Mouse (Mus musculus) embryonic facial prominence, embryonic 12.5 days (tissue): ENCODE measurements at regions not wholly inside any gene's neighbourhood (a gene's known extent, or its start where the extent isn't known, plus 50 kb on each side); places are given as distances from the start of the nearest gene placed in this dataset.
"Not testable (repeated sequence)": the region's sequence is repeated elsewhere in the genome, so short reads cannot be mapped to it uniquely, and the experiment has no call there.

Source experiments
- ATAC-seq: fragments of 200-750 bp; cut with Nextera tagmentation; 2 replicates; pipeline ENCODE4 v1.8.0; 2017; ENCODE audit not compliant: insufficient number of reproducible peaks, insufficient read depth, low FRiP score, low TSS enrichment
- H3K27ac ChIP-seq: fragments of 300-500 bp; sonication (generic); 2 replicates; pipeline ENCODE4 v1.5.1; 2016; ENCODE audit warnings: mild to moderate bottlenecking
- H3K27me3 ChIP-seq: fragments of 300-500 bp; sonication (generic); 2 replicates; pipeline ENCODE4 v1.6.1; 2016; ENCODE audit warnings: mild to moderate bottlenecking, moderate library complexity
- H3K36me3 ChIP-seq: fragments of 300-500 bp; sonication (generic); 2 replicates; pipeline ENCODE4 v1.6.1; 2016; ENCODE audit warnings: mild to moderate bottlenecking
- H3K4me1 ChIP-seq: fragments of 300-500 bp; sonication (generic); 2 replicates; pipeline ENCODE4 v1.6.1; 2016
- H3K4me2 ChIP-seq: fragments of 300-500 bp; sonication (generic); replicated peaks from 2 replicates; pipeline ENCODE4 v1.6.1; 2016; ENCODE audit warnings: mild to moderate bottlenecking, moderate library complexity
- H3K4me3 ChIP-seq: fragments of 300-500 bp; sonication (generic); 2 replicates; pipeline ENCODE4 v1.5.1; 2016; ENCODE audit warnings: mild to moderate bottlenecking
- H3K9ac ChIP-seq: fragments of 300-500 bp; sonication (generic); 2 replicates; pipeline ENCODE4 v1.6.1; 2016; ENCODE audit warnings: mild to moderate bottlenecking, moderate library complexity
- H3K9me3 ChIP-seq: fragments of 300-500 bp; sonication (generic); 2 replicates; pipeline ENCODE4 v1.6.1; 2016; ENCODE audit warnings: mild to moderate bottlenecking, moderate library complexity
- WGBS: fragments of 180-500 bp; shearing (Covaris S2); methylation state at CpG from one replicate; pipeline ENCODE4 v1.1.7; 2016; 5-methylcytosine and 5-hydroxymethylcytosine counted together

DNA sequence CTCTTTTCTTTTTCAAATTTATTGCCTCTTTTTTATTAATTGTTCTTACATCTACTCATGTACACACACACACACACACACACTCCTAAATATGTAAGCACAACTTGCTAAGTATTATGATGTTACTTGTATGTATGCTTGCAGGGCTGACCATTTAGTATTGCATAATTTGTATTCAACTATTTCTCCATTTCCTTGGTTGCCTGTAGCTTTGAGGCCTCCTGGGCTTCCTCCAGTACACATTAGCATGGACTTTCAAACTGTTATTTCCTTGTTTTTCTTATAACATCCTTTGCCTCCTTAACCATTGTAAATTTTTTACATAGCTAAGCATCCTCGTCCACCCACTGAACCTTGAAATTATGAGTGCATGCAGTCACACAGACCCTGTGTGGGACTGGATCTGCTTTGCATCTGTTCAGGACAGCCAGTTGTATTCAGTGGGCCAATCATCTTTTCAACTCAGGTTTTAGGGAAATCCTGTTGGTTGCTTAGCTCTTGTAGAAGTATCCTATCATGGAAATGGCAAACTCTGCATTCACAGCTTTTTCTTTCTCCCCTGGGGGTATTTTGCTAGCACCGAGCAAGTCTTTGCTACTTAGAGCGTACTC is 110.8 kb upstream of the Ahi1 start:
- Histone ChIP-seq H3K4me1 (peaks cover 21% of the 10 kb centered on the region), H3K27me3 (no peaks in the 10 kb centered on the region), H3K27ac (no peak overlapping the region), H3K9ac (no peak overlapping the region), H3K4me3 (no peak overlapping the region), H3K9me3 (no peaks in the 10 kb centered on the region), H3K36me3 (no peaks in the 10 kb centered on the region), H3K4me2 (no peak overlapping the region)
- ATAC-seq: no peak
- 17% methylated on average over 3 of the region's 3 CpGs for WGBS

DNA sequence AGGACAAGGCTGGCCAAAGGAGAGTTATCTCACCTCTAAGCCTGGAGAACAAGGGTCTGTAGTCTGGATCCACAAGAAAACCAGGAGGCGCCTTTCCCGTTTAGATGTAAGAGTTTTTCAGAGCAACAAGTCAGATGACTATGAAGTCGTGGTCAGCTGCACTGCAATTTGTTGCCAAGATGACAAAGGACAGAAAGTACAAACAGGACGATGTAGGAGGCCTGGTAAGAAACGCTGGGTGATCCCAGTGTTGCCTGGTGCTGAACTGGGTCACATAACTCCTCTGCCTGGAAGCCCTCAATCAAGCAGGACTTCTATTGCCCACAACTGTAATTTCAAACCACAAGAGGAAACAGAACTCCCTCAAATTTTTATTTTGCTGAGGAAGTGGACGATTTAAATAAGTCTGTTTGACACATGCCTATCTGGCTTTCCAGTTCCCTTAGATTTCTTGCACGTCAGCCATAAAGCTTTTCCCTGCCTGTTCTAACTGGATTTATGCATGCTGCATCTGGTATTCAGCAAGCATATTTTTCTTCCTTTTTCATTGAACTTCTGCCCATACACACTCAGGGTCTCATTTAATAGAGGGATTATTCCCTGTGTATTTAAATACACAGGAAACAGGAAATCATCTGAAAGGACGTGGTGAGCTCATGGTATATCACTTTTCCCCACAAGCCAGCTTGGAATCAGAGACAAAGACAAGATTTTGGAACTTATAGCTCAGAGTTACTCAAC is 113.5 kb upstream of the Ahi1 start:
- Histone ChIP-seq H3K27me3 (no peaks in the 10 kb centered on the region), H3K4me3 (no peak overlapping the region), H3K9ac (no peak overlapping the region), H3K36me3 (no peaks in the 10 kb centered on the region), H3K4me2 (no peak overlapping the region), H3K9me3 (no peaks in the 10 kb centered on the region), H3K27ac (peak overlapping the region; percentile 66), H3K4me1 (peaks cover 21% of the 10 kb centered on the region)
- 0 out of 2 replicates have a peak, but pooled peaks have one; percentile 47 for ATAC-seq
- 50% methylated on average over 8 of the region's 8 CpGs for whole genome bisulfite sequencing

DNA sequence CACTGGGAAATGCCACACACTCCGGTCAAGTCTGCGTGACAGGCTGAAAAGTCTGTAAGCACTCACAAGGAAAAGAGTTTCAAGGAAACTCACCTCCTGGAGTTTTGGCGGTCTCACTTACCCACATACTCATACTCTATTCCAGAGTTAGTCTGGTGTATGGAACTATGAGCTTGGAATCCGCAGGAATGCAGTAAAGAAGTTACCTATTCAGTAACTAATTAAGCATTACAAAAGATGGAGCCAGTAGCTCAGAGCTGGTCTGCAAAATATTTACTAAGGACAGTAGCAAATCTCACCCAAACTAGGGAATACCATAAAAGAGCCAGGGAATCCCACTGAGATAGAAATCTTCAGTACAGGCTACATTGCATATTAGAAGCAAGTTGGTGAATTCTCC is 111.9 kb upstream of the Pde7b start:
- H3K4me2 ChIP-seq, H3K36me3 ChIP-seq, ATAC-seq, H3K9ac ChIP-seq, H3K9me3 ChIP-seq, H3K4me3 ChIP-seq, H3K27ac ChIP-seq, H3K27me3 ChIP-seq: not testable (repeated sequence)
- H3K4me1 ChIP-seq: peaks cover 15% of the 10 kb centered on the region
- WGBS: 77% methylated on average over 4 of the region's 4 CpGs

DNA sequence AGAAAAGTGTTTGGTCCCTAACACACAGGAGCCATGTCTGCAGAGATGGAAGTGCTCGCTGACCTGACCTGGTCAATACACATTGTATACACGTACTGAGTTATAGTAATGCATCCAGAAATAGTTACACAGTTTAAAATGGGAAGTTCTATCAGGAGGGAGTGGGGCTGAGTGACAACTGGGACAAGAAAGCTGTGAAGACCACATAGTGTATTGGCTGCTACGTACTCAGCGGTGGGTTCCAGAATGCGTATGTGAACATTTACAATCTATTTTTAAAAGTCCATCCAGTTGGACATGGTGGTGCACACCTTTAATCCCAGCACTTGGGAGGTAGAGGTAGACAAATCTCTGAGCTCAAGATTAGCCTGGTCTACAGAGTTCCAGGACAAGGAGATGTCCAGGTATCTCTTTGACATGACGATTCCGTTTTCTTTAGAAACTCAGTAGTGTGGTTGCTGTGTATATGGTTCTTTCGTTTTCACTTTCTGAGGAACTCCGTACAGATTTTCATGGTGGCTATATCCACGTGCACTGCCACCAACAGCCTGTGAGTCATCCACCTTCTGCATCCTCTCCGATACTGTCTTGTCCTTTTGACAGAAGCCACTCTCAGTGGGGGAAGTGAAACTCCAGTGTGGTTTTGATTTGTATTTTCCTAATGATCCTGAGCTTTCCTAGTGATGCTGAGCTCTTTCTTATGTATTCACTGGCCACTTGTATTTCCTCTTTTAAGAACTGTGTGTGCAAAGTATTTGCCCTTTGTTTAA is 110.1 kb upstream of the Pde7b start:
- Histone ChIP-seq H3K27me3 (no peaks in the 10 kb centered on the region), H3K4me1 (peaks cover 15% of the 10 kb centered on the region), H3K9me3 (no peaks in the 10 kb centered on the region), H3K36me3 (no peaks in the 10 kb centered on the region), H3K9ac (no peak overlapping the region), H3K4me2 (no peak overlapping the region), H3K4me3 (no peak overlapping the region), H3K27ac (no peak overlapping the region)
- WGBS: 89% methylated on average over 11 of the region's 11 CpGs
- no peak for ATAC-seq

DNA sequence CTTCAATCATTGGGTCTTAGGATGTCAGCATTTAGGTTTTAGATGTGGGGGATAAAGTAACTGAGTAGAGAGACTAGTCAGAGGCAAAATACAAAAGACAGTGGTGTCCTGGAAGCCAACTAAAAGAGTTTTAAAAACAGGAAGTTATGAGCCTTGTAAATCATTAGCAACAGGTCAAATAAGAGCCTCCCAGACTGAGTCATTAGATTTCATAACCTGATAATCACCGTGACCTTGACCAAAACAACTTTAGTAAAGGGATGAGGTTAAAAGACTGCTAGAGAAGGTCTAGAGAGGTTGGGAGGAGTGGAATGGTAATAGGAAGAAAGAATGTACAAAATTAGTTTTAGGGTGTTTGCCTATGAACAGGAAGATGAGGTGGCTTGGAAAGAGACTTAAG is 103.4 kb upstream of the Pde7b start:
- no peak for ATAC-seq
- Histone ChIP-seq H3K4me2 (no peak overlapping the region), H3K9ac (no peak overlapping the region), H3K4me1 (no peaks in the 10 kb centered on the region), H3K36me3 (no peaks in the 10 kb centered on the region), H3K4me3 (no peak overlapping the region), H3K27me3 (no peaks in the 10 kb centered on the region), H3K9me3 (peaks cover 4% of the 10 kb centered on the region; the same call in 1 of the 2 replicates), H3K27ac (no peak overlapping the region)
- WGBS: 70% methylated on average over 1 of the region's 1 CpGs

DNA sequence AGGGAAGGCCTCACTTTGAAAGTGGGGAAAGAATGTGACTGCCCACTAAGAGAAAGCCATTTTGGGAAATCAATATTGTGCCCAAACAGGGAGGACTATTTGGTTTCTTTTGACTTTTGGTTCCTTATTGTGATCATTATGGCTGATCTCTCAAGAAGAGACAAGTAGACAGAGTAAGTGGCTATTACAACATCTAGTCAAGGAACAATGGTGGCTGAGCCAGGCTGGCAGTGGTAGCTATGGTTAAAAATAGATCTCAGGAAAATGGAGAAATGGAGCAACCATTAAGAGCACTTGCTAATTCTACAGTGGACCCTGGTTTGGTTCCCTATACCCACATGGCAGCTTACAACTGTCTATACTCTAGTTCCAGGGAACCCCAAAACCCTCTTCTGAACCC is 102.6 kb upstream of the Pde7b start:
- no peak overlapping the region for H3K4me3 ChIP-seq
- no peaks in the 10 kb centered on the region for H3K27me3 ChIP-seq
- no peak overlapping the region for H3K9ac ChIP-seq
- no peak overlapping the region for H3K27ac ChIP-seq
- ATAC-seq: no peak
- H3K9me3 ChIP-seq: peaks cover 4% of the 10 kb centered on the region; the same call in 1 of the 2 replicates
- no peaks in the 10 kb centered on the region for H3K36me3 ChIP-seq
- no peak overlapping the region for H3K4me2 ChIP-seq
- H3K4me1 ChIP-seq: no peaks in the 10 kb centered on the region

DNA sequence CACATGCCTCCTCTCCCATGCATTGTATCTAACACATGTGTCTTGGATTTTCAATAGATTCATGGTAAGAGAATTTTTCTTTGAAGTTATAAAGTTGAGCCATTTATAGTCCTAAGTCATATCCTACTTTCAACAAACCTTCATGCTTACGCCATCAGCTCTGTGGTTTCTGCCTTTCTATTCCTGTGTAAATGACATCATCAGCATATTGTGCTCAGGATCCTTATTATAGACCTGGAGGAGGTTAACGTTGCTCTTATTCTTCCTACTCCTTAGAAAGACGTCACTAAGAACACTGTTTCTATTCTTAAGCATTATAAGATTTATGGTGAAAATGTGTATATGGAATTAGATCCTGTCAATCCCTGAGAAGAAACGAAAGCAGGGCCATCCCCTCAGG is 93.7 kb upstream of the Pde7b start:
- Histone ChIP-seq H3K9ac (no peak overlapping the region), H3K4me2 (no peak overlapping the region), H3K4me1 (no peaks in the 10 kb centered on the region), H3K4me3 (no peak overlapping the region), H3K27me3 (no peaks in the 10 kb centered on the region), H3K27ac (no peak overlapping the region), H3K36me3 (no peaks in the 10 kb centered on the region), H3K9me3 (no peaks in the 10 kb centered on the region)
- 71% methylated on average over 4 of the region's 4 CpGs for WGBS
- ATAC-seq: no peak

DNA sequence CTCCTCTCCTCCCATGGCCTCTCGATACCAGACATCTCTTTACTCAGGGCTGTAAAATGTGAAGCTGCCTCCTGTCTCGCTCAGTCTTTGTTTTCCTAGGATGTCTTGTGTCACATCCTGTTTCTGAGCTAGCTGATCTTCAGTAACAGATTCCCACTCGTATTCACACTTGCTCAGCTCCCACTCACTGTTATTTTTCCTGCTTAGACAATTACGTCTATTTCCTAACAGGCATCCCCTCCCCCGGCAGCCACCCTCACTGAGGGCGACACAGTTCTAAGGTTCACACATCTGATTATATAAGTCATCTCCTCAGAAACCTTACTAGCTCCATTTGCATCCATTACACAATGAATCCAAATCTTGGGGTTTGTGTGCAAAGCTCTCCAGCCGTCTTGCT is 74.9 kb upstream of the Pde7b start:
- H3K27me3 ChIP-seq: no peaks in the 10 kb centered on the region
- H3K4me2 ChIP-seq: no peak overlapping the region
- ATAC-seq: no peak
- no peak overlapping the region for H3K27ac ChIP-seq
- no peaks in the 10 kb centered on the region for H3K36me3 ChIP-seq
- 58% methylated on average over 7 of the region's 7 CpGs for WGBS
- no peak overlapping the region for H3K4me3 ChIP-seq
- no peaks in the 10 kb centered on the region for H3K4me1 ChIP-seq
- no peaks in the 10 kb centered on the region for H3K9me3 ChIP-seq
- no peak overlapping the region for H3K9ac ChIP-seq

DNA sequence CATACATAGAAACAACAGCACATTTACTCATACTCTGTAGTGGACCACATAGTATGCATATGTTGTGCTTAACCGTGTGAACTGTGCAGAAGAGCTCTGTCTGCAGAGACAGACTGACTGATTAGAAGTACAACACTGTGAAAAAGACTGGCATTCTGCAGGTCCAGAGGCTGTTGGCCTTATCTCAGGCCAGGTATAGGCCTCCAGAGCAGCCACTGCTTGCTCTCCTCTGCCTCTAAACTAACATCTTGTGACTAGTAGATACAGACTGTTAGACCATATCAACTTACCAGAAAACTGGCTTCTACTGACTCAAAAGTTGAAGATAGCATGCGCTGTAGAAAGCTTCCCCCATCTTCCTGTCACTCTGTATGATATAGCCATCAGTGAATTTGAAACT is 73.5 kb upstream of the Pde7b start:
- no peak for ATAC-seq
- Histone ChIP-seq H3K27me3 (no peaks in the 10 kb centered on the region), H3K9me3 (no peaks in the 10 kb centered on the region), H3K27ac (no peak overlapping the region), H3K9ac (no peak overlapping the region), H3K4me3 (no peak overlapping the region), H3K4me2 (no peak overlapping the region), H3K36me3 (no peaks in the 10 kb centered on the region), H3K4me1 (no peaks in the 10 kb centered on the region)
- WGBS: 89% methylated on average over 2 of the region's 2 CpGs

DNA sequence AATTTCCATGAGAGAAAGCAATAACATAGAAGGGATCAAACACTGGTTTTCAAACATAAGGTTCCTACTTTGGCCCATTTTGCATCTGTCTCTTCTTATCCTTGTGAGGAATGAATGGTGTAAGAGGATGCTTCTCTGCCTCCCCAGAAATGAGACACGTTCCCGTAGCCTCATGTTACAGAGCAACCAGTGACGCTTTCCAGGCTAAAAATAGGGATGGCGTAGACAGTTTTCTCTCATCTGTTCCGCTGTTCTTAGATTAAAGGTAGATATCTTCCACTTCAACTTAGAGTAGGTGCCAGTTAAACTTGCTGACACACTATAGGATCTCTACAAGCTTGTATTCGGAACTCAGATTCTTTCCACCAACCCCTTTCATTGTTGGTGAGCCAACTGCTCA is 69.1 kb upstream of the Pde7b start:
- no peaks in the 10 kb centered on the region for H3K27me3 ChIP-seq
- ATAC-seq: no peak
- H3K36me3 ChIP-seq: no peaks in the 10 kb centered on the region
- no peaks in the 10 kb centered on the region for H3K9me3 ChIP-seq
- H3K4me1 ChIP-seq: no peaks in the 10 kb centered on the region
- H3K4me3 ChIP-seq: no peak overlapping the region
- WGBS: 68% methylated on average over 6 of the region's 6 CpGs
- H3K27ac ChIP-seq: no peak overlapping the region
- H3K4me2 ChIP-seq: no peak overlapping the region
- H3K9ac ChIP-seq: no peak overlapping the region

DNA sequence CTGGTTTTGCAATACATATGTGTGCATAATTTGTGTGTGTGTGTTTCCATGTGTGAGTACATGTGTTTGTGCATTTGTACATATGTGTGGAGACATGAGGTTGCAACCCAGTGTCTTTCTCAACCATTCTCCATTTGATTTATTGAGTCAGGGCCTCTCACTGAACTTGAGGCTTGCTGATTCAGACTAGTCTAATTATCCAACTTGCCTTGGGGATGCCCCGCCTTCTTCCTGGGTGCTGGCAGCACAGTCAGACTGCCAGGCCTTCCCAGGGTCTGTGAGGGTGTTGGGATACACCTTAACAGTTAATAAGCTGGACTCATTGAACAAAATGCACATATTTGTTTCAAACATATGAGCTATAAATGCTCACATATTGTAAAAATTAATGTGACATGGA is 56.1 kb upstream of the Pde7b start:
- Histone ChIP-seq H3K27me3 (no peaks in the 10 kb centered on the region), H3K4me1 (no peaks in the 10 kb centered on the region), H3K4me2 (no peak overlapping the region), H3K9me3 (no peaks in the 10 kb centered on the region), H3K27ac (no peak overlapping the region), H3K9ac (no peak overlapping the region), H3K4me3 (no peak overlapping the region), H3K36me3 (no peaks in the 10 kb centered on the region)
- ATAC-seq: no peak
- WGBS: 86% methylated on average over 1 of the region's 1 CpGs
